Mouse (Mus musculus) olfactory bulb, adult 2 months (tissue): ENCODE results near the gene Zfp189.

Experiments
- CTCF ChIP-seq: fragments of 200-500 bp; IDR thresholded peaks from 2 replicates; pipeline ENCODE4 v1.5.1; 2012; ENCODE audit warnings: low read depth, mild to moderate bottlenecking, low read length, moderate library complexity; ENCODE audit not compliant: insufficient read depth
- POLR2A ChIP-seq: fragments of 200-500 bp; IDR thresholded peaks from 2 replicates; pipeline ENCODE4 v1.6.1; 2012; ENCODE audit warnings: mild to moderate bottlenecking, low read depth, low read length, moderate library complexity; ENCODE audit not compliant: insufficient read depth

DNA sequence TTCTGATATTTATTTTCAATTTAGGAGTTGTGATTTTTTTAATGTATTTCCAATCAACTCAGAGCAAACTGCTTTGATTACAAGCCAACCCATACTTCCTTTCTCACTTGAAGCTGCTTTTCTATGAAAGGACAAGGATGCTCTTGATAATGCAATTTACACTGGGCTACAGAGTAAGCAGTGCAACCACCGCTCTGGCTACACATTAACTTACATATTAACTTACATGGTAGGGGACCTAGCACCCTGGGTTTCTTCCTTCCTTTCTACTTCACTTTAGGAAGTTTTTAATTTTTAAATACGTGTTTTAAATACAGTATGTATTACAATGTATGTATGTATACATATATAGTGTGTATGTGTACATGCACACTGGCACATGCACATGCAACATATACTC, 11.8 kb upstream of the Zfp189 start:
- TF ChIP-seq POLR2A: no peak
- TF ChIP-seq CTCF: no peak
